Mouse (Mus musculus) kidney, adult 9 months (tissue): ENCODE measurements at regions not wholly inside any gene's neighbourhood (a gene's known extent, or its start where the extent isn't known, plus 50 kb on each side); places are given as distances from the start of the nearest gene placed in this dataset.
A peak's percentile ranks its signal among the peaks of the same experiment; 100 is the strongest.

Experiments used
- DNase-seq: peaks from one replicate; pipeline ENCODE4 v3.0.0; 2022

DNA sequence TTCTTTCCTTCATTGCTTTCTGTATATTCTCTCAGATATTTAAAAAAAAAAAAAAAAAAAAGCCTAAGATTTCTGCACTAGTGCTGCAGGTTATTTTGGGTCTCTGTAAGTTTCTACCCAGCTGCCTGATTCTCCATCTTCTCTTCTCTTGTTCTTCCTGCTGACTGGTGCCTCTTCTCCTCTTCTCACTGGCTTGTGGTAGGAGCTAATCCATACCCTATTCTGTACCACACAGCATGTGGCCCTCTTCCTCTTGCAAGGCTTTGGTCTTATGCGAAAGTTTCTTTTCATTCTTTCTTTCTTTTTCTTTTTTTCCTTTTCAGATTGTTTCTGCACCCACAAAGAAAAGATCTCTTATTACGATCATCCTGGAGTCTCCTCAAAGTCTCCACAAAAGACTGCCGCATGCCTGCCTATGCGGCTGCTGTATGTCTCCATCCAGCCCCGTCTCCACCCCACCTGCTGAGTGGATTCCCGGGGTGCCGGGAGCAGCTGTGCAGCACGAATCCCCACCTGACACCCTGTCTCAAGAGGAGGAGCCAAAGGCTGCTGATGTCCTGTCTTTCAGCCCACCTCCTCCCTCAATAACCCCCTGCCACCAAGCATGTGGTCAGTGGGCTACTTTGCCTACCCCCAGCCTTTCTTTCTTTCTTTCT, 66.3 kb downstream of the Ythdf1 start:
- no peak for DNase-seq

DNA sequence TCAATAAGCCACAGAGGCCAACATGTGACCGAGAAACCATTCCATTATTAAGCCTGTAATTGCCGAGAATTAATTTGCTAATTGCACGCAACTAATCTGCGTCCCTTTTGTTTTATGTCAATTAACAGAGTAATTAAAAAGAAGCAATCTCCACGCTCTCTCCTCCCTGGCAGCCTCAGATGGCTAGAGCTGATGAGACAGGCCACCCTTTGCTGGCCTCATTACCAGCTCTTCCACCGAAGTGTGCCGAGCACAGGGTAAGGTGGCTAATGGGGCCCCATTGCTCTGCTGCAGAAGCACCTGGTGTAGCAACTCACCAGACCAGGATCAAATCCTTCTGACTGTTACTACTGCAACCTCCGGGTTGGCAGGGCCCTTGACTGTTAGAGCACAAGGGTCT, 70.8 kb upstream of the Bhlhe23 start:
- no peak for DNase-seq

DNA sequence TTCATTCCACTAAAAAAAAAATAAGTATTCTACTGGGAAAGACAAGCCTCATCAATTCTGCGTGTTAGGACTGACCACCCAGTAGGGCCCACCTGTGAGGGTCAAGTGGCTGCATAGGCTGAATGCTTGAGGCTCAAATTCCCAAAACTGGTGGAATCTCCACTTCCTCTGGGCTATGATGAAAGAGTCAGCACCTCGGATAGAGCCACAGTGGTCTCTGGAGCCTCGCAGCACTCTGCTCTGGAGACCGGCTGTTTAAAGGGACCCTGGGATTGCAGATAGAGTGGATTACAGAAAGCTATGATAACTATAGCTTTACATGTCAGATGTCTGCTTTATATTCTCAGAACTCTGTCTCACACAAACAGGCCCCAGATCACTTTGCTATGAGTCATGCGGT, 68.3 kb upstream of the Bhlhe23 start:
- DNase-seq = no peak

DNA sequence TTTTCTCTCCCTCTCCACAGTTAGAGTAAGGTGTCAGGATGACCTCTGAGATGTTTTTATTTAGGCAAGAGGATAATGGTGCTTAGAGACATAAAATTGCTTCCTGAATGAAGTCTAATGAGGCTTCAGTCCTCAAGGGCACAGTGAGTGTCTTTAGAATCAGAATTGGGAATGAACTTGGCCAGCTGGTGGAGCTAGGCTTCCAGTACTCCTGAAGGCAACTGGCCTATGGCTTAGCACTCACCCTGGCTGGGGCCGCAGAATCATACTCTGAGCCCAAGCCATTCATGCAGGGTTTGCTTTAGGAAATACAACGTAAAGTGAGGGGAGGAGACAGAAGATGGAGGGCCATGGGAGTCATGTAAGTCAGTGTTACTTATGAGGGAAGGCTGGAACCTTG, 67.0 kb upstream of the Bhlhe23 start:
- DNase-seq = no peak

DNA sequence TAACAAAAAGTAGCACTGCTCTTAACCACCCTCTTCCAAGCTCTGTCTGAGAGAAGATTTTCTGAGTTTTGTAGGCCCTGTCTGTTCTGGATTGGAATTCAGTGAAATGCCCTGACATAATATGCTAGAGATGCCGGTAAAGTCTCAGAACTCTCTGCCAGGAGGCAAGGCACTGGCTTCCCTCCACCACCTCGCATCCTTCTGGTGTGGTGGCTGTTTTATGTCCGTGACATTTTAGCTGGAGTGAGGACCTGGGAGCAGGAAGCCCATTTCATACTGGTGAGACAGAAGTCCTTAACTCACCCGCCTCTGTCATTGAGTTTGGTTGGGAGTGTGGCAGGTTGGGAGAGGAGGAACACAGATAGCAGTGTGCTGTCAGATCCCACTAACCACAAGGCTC, 62.4 kb upstream of the Bhlhe23 start:
- DNase-seq = no peak

DNA sequence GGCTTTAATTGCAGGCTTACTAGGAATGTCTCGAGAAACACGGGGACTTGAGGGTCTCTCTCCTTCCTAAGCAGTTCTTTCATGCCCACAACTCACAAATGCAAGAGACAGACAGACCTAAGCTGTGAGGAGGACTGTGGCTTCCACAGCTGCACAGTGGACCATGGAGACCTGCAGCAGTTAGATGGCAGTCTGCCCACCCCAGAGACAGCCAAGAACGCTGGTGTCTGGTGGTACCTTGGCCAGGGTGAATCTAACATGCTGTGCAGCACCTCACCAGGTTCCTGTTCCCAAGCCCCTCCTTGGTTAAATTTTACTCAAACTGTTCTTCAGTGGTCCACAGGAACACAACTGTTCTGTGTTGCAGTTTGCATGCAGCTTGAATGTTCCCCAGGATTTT, 61.3 kb upstream of the Bhlhe23 start:
- peak; percentile 67 for DNase-seq

DNA sequence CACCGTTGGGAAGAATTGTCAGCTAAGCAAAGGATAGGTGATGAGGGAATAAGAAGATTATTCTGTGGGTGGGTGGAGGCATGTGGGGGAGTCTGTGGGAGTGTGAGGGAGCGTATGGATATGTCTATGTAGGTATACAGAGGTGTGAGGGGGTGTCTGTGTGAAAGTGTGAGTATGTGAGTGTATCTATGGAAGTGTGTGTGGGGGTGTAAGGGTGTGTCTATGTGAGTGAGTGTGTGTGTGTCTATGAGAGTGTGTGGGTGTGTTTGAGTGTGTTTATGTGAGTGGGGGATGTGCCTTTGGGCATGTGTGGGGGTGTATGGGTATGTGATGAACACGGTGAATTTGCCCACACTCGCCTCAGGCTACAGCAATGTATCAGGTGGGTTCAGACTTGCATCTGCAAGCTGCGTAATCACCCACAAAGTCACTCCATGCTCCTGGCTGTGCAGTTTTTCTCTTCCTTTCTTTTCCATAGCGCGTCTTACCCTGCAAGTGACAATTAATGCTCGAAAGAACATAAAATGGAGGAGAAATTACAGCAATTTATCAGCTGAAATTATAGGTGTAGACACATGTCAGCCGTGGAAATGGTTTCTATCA, 60.7 kb upstream of the Bhlhe23 start:
- DNase-seq = no peak

DNA sequence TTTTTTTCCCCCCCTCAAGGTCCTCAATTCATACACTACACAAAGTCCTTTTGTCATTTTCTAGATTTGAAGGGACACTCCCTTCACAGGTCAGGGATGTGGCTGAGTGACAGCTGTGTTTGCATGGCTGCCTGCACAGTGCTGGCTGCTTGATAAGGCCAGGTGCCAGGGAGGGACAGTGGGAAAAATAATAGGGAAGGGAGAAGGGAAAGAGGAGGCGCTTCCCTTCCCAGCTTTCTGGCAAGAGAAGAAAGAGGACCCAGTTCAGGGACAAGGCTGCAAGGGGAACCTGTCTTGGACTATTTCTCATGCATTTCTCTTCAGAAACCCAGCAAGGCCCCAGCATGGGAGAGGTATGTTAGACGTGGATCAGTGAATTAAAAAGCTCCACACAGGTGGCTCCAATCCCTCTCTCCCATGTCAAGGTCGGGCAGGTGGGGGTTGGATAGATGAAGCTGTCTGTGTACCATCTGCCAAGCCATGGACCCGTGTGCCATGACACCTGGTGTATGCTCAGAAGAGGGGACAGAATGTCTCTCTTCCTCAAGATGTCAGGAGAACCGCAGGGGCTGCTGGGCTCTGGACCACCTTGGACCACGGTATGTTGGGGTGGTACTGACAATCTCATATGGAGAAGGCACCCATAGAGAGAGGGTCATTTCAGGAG, 59.4 kb upstream of the Bhlhe23 start:
- DNase-seq = no peak

DNA sequence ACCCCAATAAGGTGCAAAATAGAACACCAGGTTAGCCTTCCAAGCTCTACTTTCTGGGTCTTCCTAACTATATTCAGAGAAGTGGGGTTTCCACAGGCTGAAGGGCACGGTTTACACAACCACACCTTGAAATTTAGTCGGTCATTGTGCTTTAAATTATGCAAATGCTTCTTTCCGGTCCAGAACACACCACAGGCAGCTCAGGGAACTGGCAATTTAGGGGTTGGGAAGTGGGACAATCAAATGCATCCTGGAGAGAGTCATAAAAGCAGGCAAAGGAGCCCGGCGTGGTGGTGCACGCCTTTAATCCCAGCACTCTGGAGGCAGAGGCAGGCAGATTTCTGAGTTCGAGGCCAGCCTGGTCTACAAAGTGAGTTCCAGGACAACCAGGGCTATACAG, 56.0 kb upstream of the Bhlhe23 start:
- no peak for DNase-seq

DNA sequence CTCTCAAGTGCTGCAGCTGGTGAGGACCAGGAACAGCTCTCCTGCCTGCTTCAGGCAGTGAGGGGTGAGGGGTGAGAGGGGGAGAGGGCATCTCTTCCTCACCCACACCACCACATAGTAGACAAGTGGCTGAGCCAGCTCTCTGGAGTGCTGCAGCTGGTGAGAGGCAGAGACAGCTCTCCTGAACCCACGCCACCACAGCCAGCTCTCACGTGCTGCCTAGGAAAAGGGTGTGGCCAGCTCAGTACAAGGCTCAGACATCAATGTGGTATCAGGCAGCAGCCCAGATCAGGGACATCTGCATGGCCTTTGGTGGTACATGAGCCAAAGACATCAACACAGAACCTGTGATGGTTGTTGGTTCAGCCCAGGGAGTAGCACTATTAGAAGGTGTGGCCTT, 53.9 kb upstream of the Bhlhe23 start:
- DNase-seq = no peak

DNA sequence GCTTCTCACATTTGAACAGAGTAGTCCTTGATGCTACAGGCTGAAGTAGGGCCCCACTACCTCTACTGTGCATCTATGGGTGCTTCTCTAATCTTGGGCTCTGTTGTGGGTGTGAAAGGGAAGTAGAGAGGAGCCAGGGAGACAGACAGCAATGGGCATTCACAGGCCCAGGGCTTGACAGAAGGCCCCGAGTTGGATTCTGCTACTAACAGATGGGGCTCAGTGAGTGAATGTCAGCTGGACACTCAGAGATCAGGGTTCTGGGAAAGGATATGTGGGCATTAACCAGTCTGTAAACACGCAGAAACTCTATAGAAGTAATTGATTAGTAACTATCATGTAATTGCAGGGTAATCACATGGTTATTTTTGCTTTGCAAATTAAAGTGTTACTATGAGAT, 51.4 kb upstream of the Bhlhe23 start:
- no peak for DNase-seq

DNA sequence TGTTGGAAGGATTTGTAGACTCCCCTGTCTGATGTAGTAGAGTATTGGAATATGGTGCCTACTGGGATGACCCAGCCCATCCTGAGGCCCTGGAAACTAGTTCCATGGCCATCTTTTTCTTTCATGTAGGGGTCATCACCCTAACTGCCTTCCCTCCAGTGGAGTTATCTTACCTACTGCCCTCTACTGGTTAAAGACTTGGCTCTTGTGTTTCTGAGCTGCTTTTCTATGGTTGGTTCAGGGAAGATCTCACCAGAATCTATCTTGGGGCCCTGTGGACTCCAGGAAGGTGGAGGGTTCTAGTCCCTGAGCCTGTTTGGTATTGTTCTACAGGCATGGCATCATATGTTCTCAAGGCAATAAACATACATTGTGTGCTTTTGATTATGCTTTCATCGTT, 50.0 kb upstream of the Bhlhe23 start:
- no peak for DNase-seq
